Mouse (Mus musculus) limb, embryonic 13.5 days (tissue): Measurements from ENCODE around the gene Trnau1ap. TPM values are rescaled to one million over a fixed set of nuclear protein-coding genes. Genes with fewer than 3 reads are reported as not detected.

Experiments used
- ATAC-seq: fragments of 200-750 bp; cut with Nextera tagmentation; 2 replicates; pipeline ENCODE4 v1.8.0; 2017; ENCODE audit warnings: low read depth, moderate number of reproducible peaks, moderate TSS enrichment; ENCODE audit not compliant: low FRiP score
- H3K27ac ChIP-seq: fragments of 300-500 bp; sonication (generic); 2 replicates; pipeline ENCODE4 v1.5.1; 2015; ENCODE audit warnings: inconsistent platforms, mild to moderate bottlenecking, moderate library complexity
- H3K27me3 ChIP-seq: fragments of 300-500 bp; sonication (generic); 2 replicates; pipeline ENCODE4 v1.6.1; 2015; ENCODE audit warnings: mild to moderate bottlenecking, inconsistent platforms
- H3K36me3 ChIP-seq: fragments of 300-500 bp; sonication (generic); 2 replicates; pipeline ENCODE4 v1.6.1; 2015; ENCODE audit warnings: inconsistent platforms, mild to moderate bottlenecking, moderate library complexity
- H3K4me1 ChIP-seq: fragments of 300-500 bp; sonication (generic); 2 replicates; pipeline ENCODE4 v1.6.1; 2015; ENCODE audit warnings: inconsistent platforms
- H3K4me2 ChIP-seq: fragments of 300-500 bp; sonication (generic); replicated peaks from 2 replicates; pipeline ENCODE4 v1.6.1; 2015; ENCODE audit warnings: inconsistent platforms, mild to moderate bottlenecking, moderate library complexity
- H3K4me3 ChIP-seq: fragments of 300-500 bp; sonication (generic); 2 replicates; pipeline ENCODE4 v1.5.1; 2015; ENCODE audit warnings: moderate library complexity, mild to moderate bottlenecking, inconsistent platforms
- H3K9ac ChIP-seq: fragments of 300-500 bp; sonication (generic); 2 replicates; pipeline ENCODE4 v1.6.1; 2015; ENCODE audit warnings: mild to moderate bottlenecking, inconsistent platforms
- H3K9me3 ChIP-seq: fragments of 300-500 bp; sonication (generic); 2 replicates; pipeline ENCODE4 v1.6.1; 2016; ENCODE audit warnings: inconsistent platforms
- WGBS: fragments of 180-500 bp; shearing (Covaris S2); methylation state at CpG from one replicate; pipeline ENCODE4 v1.1.7; 2015; 5-methylcytosine and 5-hydroxymethylcytosine counted together
- polyA plus RNA-seq: library from polyadenylated mRNA; unstranded; fragments of >200 nt; fragmentation: Nextera tagmentation; extraction: Ambion mirVana; gene quantifications from 2 replicates; pipeline ENCODE4 v1.2.1, GENCODE M21; 2015

Trnau1ap gene
- polyA plus RNA-seq, 1 experiment from 2014 or later: 81.2 TPM

GRCm38 (mm10) chr4:132352739-132353138, 23.4 kb upstream of the Trnau1ap start:
- ATAC-seq: no peak
- WGBS: under 1% methylated on average over 14 of the region's 14 CpGs
- Histone ChIP-seq H3K4me2 (peak overlapping the region; percentile 85), H3K9me3 (no peaks in the 10 kb centered on the region), H3K27me3 (no peaks in the 10 kb centered on the region), H3K27ac (peak overlapping the region; percentile 96), H3K4me3 (peak overlapping the region; percentile 79), H3K4me1 (peaks cover 17% of the 10 kb centered on the region), H3K36me3 (peaks cover 34% of the 10 kb centered on the region), H3K9ac (peak overlapping the region; percentile 93)

DNA sequence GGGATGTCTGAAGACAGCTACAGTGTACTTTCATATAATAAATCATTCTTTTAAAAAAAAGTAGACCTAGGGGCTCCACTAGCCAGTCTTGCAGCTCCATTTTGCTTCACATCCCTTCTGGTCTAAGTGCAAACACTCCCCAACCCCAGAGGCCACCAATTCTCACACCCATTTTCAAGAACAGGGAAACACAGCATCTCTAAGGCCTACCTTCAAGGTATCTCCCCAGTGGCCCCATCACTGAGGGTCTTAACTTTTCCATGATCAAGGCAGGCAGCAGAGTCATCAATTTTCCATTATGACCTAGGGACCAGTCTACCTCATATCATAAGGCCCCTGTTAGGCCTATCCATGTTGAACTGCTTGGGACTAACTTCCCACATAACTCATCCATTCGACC, 22.1 kb upstream of the Trnau1ap start:
- Histone ChIP-seq H3K9me3 (no peaks in the 10 kb centered on the region), H3K27me3 (no peaks in the 10 kb centered on the region), H3K9ac (peak overlapping the region; percentile 93), H3K4me1 (peaks cover 17% of the 10 kb centered on the region), H3K4me2 (peak overlapping the region; percentile 85), H3K36me3 (peaks cover 21% of the 10 kb centered on the region), H3K4me3 (peak overlapping the region; percentile 79), H3K27ac (peak overlapping the region; percentile 44; the same call in 1 of the 2 replicates)
- ATAC-seq: no peak
- WGBS: 26% methylated on average over 1 of the region's 1 CpGs

- Histone ChIP-seq H3K36me3 (peaks cover 16% of the 10 kb centered on the region), H3K4me1 (peaks cover 17% of the 10 kb centered on the region), H3K9ac (no peak overlapping the region), H3K27me3 (no peaks in the 10 kb centered on the region), H3K9me3 (no peaks in the 10 kb centered on the region), H3K27ac (no peak overlapping the region), H3K4me3 (no peak overlapping the region; the same call in 1 of the 2 replicates), H3K4me2 (peak overlapping the region; percentile 85; the same call in 1 of the 2 replicates)
- ATAC-seq: no peak
- 65% methylated on average over 3 of the region's 3 CpGs for WGBS
Observed at GRCm38 (mm10) chr4:132350854-132351253, 21.5 kb upstream of the Trnau1ap start.

GRCm38 (mm10) chr4:132350123-132350740, 20.9 kb upstream of the Trnau1ap start:
- WGBS: 42% methylated on average over 2 of the region's 2 CpGs
- Histone ChIP-seq H3K4me1 (peaks cover 17% of the 10 kb centered on the region), H3K9me3 (no peaks in the 10 kb centered on the region), H3K36me3 (peaks cover 15% of the 10 kb centered on the region), H3K4me3 (no peak overlapping the region), H3K4me2 (no peak overlapping the region), H3K9ac (no peak overlapping the region), H3K27me3 (no peaks in the 10 kb centered on the region), H3K27ac (no peak overlapping the region)
- ATAC-seq: no peak

DNA sequence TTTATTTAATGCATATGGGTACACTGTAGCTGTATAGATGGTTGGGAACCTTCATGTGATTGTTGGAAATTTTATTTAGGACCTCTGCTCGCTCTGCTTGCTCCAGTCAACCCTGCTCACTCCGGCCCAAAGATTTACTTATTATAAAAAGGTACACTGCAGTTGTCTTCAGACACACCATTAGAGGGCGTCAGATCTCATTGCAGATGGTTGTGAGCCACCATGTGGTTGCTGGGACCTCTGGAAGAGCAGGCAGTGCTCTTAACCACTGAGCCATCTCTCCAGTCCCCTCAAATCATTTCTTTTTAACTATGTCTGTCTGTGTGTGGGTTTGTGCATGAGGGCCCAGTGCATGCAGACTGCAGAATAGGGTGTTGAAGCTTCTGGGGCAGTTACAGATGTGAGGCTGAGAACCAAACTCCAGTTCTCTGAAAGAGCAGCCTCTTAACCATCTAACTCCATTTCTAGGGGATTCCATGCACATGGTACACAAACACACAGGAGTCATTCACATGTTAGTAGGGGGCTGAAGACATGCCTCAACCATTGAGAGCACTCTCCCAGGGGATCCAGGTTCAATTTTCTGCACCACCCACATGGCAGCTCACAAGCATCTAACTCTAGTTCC, 20.3 kb upstream of the Trnau1ap start:
- no peak for ATAC-seq

DNA sequence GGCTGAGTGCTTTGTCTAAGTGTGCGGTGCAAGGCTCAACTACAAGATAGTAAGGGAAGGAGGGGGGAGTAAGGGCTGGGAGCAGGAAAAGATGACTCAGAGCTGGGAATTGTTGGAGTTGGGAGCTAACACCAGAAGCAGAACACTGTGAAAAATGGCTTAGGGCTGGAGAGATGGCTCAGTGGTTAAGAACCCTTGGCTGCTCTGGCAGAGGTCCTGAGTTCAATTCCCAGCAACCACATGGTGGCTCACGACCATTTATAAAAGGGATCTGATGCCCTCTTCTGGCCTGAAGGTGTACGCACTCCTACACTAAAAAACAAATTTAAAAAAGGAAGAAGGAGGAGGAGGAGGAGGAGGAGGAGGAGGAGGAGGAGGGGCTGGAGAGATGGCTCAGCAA, 17.3 kb upstream of the Trnau1ap start:
- Histone ChIP-seq H3K4me3 (no peak overlapping the region), H3K9ac (no peak overlapping the region), H3K27ac (no peak overlapping the region), H3K36me3 (peaks cover 15% of the 10 kb centered on the region), H3K9me3 (no peaks in the 10 kb centered on the region), H3K4me1 (peaks cover 35% of the 10 kb centered on the region), H3K4me2 (no peak overlapping the region), H3K27me3 (no peaks in the 10 kb centered on the region)
- WGBS: 59% methylated on average over 3 of the region's 3 CpGs
- ATAC-seq: no peak

More for the DNA sequence above, 20.3 kb upstream of the Trnau1ap start:
- no peaks in the 10 kb centered on the region for H3K27me3 ChIP-seq
- no peak overlapping the region for H3K27ac ChIP-seq
- peaks cover 15% of the 10 kb centered on the region for H3K36me3 ChIP-seq
- H3K4me3 ChIP-seq: no peak overlapping the region
- H3K9me3 ChIP-seq: no peaks in the 10 kb centered on the region
- H3K4me1 ChIP-seq: peaks cover 21% of the 10 kb centered on the region
- H3K4me2 ChIP-seq: no peak overlapping the region
- whole genome bisulfite sequencing: 57% methylated on average over 3 of the region's 3 CpGs
- no peak overlapping the region for H3K9ac ChIP-seq

DNA sequence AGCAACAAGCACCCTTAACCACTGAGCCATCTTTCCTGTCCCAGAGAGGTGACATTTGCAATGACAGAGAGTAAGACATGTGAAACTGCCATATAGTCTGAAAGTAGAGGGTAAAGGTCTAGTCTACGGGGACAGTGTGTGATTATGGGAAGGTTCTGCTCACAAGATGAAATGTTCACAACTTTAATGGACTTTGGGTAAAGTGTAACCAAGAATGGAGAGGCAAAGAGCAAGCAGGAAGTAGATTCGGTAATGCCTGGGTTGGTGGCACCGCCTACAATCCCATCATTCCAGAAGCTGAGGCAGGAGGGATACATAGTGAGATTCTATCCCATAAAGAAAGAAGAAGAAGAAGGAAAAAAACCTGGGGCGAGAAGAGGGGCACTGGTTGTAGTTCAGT, 16.9 kb upstream of the Trnau1ap start:
- no peak overlapping the region for H3K9ac ChIP-seq
- H3K4me3 ChIP-seq: 0 out of 2 replicates have a peak overlapping the region, but pooled peaks have one; percentile 85
- peaks cover 11% of the 10 kb centered on the region for H3K36me3 ChIP-seq
- peaks cover 31% of the 10 kb centered on the region for H3K4me1 ChIP-seq
- H3K27me3 ChIP-seq: no peaks in the 10 kb centered on the region
- no peak for ATAC-seq
- no peaks in the 10 kb centered on the region for H3K9me3 ChIP-seq
- no peak overlapping the region for H3K4me2 ChIP-seq
- H3K27ac ChIP-seq: no peak overlapping the region
- 88% methylated on average over 4 of the region's 4 CpGs for WGBS

GRCm38 (mm10) chr4:132345843-132346212, 16.5 kb upstream of the Trnau1ap start:
- no peak for ATAC-seq
- 45% methylated on average over 5 of the region's 5 CpGs for WGBS
- no peak overlapping the region; the same call in 1 of the 2 replicates for H3K4me2 ChIP-seq
- peaks cover 7% of the 10 kb centered on the region for H3K36me3 ChIP-seq
- peaks cover 26% of the 10 kb centered on the region for H3K4me1 ChIP-seq
- no peaks in the 10 kb centered on the region for H3K9me3 ChIP-seq
- no peaks in the 10 kb centered on the region for H3K27me3 ChIP-seq
- H3K9ac ChIP-seq: no peak overlapping the region
- H3K4me3 ChIP-seq: peak overlapping the region; percentile 85
- H3K27ac ChIP-seq: no peak overlapping the region

GRCm38 (mm10) chr4:132345135-132345842, 16.0 kb upstream of the Trnau1ap start:
- no peaks in the 10 kb centered on the region for H3K9me3 ChIP-seq
- H3K27ac ChIP-seq: peak overlapping the region; percentile 28; the same call in 1 of the 2 replicates
- WGBS: under 1% methylated on average over 83 of the region's 83 CpGs
- peak overlapping the region; percentile 97 for H3K4me2 ChIP-seq
- no peaks in the 10 kb centered on the region for H3K27me3 ChIP-seq
- ATAC-seq: peak; percentile 89
- peaks cover 26% of the 10 kb centered on the region for H3K4me1 ChIP-seq
- H3K4me3 ChIP-seq: peak overlapping the region; percentile 85
- H3K36me3 ChIP-seq: peaks cover 4% of the 10 kb centered on the region; the same call in 1 of the 2 replicates
- H3K9ac ChIP-seq: peak overlapping the region; percentile 89

- Histone ChIP-seq H3K36me3 (peaks cover 8% of the 10 kb centered on the region), H3K9me3 (no peaks in the 10 kb centered on the region), H3K4me1 (peaks cover 26% of the 10 kb centered on the region), H3K4me3 (peak overlapping the region; percentile 85), H3K27me3 (no peaks in the 10 kb centered on the region), H3K9ac (peak overlapping the region; percentile 89), H3K4me2 (peak overlapping the region; percentile 97), H3K27ac (no peak overlapping the region)
- ATAC-seq: no peak
- WGBS: 6% methylated on average over 13 of the region's 13 CpGs
Observed at GRCm38 (mm10) chr4:132344403-132345134, 15.2 kb upstream of the Trnau1ap start.

DNA sequence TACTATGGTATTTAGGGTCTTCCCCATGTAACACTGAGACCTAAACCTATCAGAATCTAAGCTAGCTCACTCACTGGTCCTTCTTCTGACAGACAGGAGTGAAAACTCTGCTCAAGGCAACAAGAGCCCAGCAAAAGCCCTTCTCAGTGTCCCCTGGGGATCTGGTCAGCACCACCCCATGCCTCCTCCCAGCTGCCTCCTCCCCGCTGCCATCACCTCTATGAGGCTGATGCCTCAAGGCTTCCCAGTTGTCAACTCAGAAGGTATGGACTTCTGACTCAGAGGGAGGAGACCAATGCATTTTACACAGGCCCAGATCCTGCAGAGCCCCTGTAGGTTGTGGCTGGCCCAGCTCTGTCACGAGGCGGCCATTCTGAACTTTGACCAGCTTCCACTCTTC, 12.1 kb upstream of the Trnau1ap start:
- Histone ChIP-seq H3K4me3 (no peak overlapping the region), H3K27me3 (no peaks in the 10 kb centered on the region), H3K4me1 (peaks cover 26% of the 10 kb centered on the region), H3K9me3 (no peaks in the 10 kb centered on the region), H3K9ac (no peak overlapping the region), H3K4me2 (no peak overlapping the region), H3K36me3 (peaks cover 36% of the 10 kb centered on the region), H3K27ac (no peak overlapping the region)
- 87% methylated on average over 3 of the region's 3 CpGs for WGBS
- ATAC-seq: no peak

GRCm38 (mm10) chr4:132338943-132339342, 9.6 kb upstream of the Trnau1ap start:
- Histone ChIP-seq H3K36me3 (peaks cover 61% of the 10 kb centered on the region), H3K9me3 (no peaks in the 10 kb centered on the region), H3K4me1 (peaks cover 15% of the 10 kb centered on the region), H3K4me2 (no peak overlapping the region), H3K27me3 (no peaks in the 10 kb centered on the region), H3K9ac (no peak overlapping the region), H3K4me3 (no peak overlapping the region), H3K27ac (no peak overlapping the region)
- ATAC-seq: no peak
- WGBS: 94% methylated on average over 13 of the region's 13 CpGs
